Mouse (Mus musculus) liver, postnatal 0 days (tissue): Measurements from ENCODE around the gene Olfr1420.

Experiments used
- CTCF ChIP-seq: sonication (generic); IDR thresholded peaks from 2 replicates; pipeline ENCODE4 v1.5.1; 2016; ENCODE audit warnings: antibody characterized with exemption, low read depth
- EP300 ChIP-seq: IDR thresholded peaks from 2 replicates; pipeline ENCODE4 v1.6.1; 2016; ENCODE audit warnings: antibody characterized with exemption, low read depth, mild to moderate bottlenecking

DNA sequence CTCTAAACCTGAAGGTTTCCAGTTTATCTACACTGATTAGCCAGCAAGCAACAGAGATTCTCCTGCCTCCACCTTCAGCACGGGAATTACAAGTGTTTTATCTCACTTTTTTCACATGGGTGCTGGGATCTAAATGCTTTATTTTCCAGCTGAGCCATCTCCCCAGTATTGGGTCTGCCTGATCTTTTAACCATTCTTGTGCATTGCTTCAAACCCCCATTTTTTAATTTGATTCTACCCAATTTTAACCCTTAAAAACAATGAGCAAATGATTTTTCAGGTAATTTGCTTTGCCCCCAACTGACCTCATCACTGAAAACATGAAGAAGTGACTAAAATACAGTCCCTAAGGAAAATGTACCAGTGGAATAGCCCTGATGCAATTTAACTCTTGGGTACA is at the start of gene Olfr1420:
- TF ChIP-seq EP300, result no peak
- no peak for TF ChIP-seq CTCF
